11 mouse cellular contexts compared by ENCODE assay signal in the genomic region with DNA sequence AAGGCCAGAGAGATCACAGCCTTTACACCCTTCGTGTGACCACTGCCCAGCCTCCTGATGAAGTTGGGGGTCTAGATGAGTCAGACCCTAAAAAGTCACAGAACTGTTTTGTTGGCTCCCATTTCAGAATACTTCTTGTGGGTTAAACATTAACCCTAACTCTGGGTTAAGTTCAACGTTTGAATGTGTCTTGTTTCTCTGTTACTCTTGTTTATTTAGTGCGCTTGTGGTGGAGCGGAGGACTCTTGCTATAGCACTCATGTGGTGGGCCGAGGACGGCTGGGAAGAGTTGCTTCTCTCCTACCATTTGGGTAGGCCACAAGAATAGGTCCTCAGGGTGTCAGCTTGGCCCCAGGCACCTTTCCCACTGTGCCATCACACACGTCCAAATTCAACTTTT. TPM values are rescaled to one million over a fixed set of nuclear protein-coding genes. Genes with fewer than 3 reads are reported as not detected.
DNase-seq lines count a peak whose midpoint lies in the region; ATAC-seq and TF ChIP-seq lines count a peak whose summit lies in the region.
"Had no signal": no experiment of that assay in that cellular context is flagged by ENCODE, and none has a peak within 500 bp of the region (broad histone marks: within the 10 kb centered on the region; RNA-seq: fewer than 3 reads in every experiment).

No protein-coding gene starts in this region.

- WGBS in heart, embryonic 10.5 days = 82% methylated on average over 7 of the region's 7 CpGs
- WGBS in lung, embryonic 14.5 days = 55% methylated on average over 7 of the region's 7 CpGs
- WGBS in intestine, embryonic 15.5 days = 64% methylated on average over 7 of the region's 7 CpGs
- WGBS in olfactory bulb, adult 2 months = 89% methylated on average over 7 of the region's 7 CpGs

- no peaks in the 10 kb centered on the region for H3K36me3 ChIP-seq in heart, embryonic 10.5 days
- H3K36me3 ChIP-seq in lung, embryonic 14.5 days (ENCODE audit: insufficient read depth) = no peaks in the 10 kb centered on the region
- H3K36me3 ChIP-seq in intestine, embryonic 15.5 days = no peaks in the 10 kb centered on the region

- no peak for ATAC-seq in lung, embryonic 14.5 days (ENCODE audit: insufficient read depth)
- no peak for ATAC-seq in intestine, embryonic 15.5 days
- ATAC-seq: inflammation-experienced regulatory T-cells, adult 6 months had no signal

- peaks cover 77% of the 10 kb centered on the region for H3K4me1 ChIP-seq in heart, embryonic 10.5 days
- peaks cover 45% of the 10 kb centered on the region for H3K4me1 ChIP-seq in lung, embryonic 14.5 days (ENCODE audit: insufficient read depth)
- H3K4me1 ChIP-seq in intestine, embryonic 15.5 days (replicated peaks) = peaks cover 65% of the 10 kb centered on the region
- peaks cover 9% of the 10 kb centered on the region; the same call in 1 of the 2 replicates for H3K4me1 ChIP-seq in olfactory bulb, adult 2 months (ENCODE audit: control insufficient read depth, insufficient read depth, low read length)

- no peak for DNase-seq in heart, embryonic 10.5 days (ENCODE audit: low spot score)
- no peak for DNase-seq in heart, postnatal 36 days
- no peak for DNase-seq in lung, embryonic 14.5 days
- no peak for DNase-seq in lung, postnatal 36 days
- no peak for DNase-seq in embryo, embryonic 9.5 days (ENCODE audit: extremely low spot score)
- DNase-seq in T-cell, adult 2 months (ENCODE audit: low spot score) = no peak
- DNase-seq: B cell, adult 2 months; cerebellum, adult 11-12 months had no signal

- no peak for TF ChIP-seq POLR2A in olfactory bulb, adult 2 months (IDR thresholded peaks at IDR 0.05; ENCODE audit: insufficient read depth, low read depth, low read length)

- H3K4me3 ChIP-seq in heart, embryonic 10.5 days = 0 out of 2 replicates have a peak overlapping the region, but pooled peaks have one; percentile 1
- H3K4me3 ChIP-seq in lung, embryonic 14.5 days (ENCODE audit: low read depth, low read length) = no peak overlapping the region
- H3K4me3 ChIP-seq in intestine, embryonic 15.5 days (replicated peaks) = no peak overlapping the region
- H3K4me3 ChIP-seq in olfactory bulb, adult 2 months (ENCODE audit: insufficient read depth, low read depth, low read length) = no peak overlapping the region

- no peaks in the 10 kb centered on the region for H3K9me3 ChIP-seq in heart, embryonic 10.5 days
- H3K9me3 ChIP-seq in lung, embryonic 14.5 days (ENCODE audit: low read depth, low read length) = no peaks in the 10 kb centered on the region
- no peaks in the 10 kb centered on the region for H3K9me3 ChIP-seq in intestine, embryonic 15.5 days

- H3K4me2 ChIP-seq in lung, embryonic 14.5 days = no peak overlapping the region
- H3K4me2 ChIP-seq in intestine, embryonic 15.5 days (replicated peaks) = no peak overlapping the region

- H3K27me3 ChIP-seq in heart, embryonic 10.5 days (ENCODE audit: insufficient read depth, poor library complexity, severe bottlenecking) = peaks cover 8% of the 10 kb centered on the region; the same call in 1 of the 2 replicates
- H3K27me3 ChIP-seq in lung, embryonic 14.5 days (ENCODE audit: insufficient read depth, low read length) = 0 out of 2 replicates have a peak, but pooled peaks cover under 1% of the 10 kb centered on the region
- no peaks in the 10 kb centered on the region for H3K27me3 ChIP-seq in intestine, embryonic 15.5 days (replicated peaks)

- intact Hi-C loops in heart, postnatal 36 days (cut with DNase I) = no loop called here

- no peak for TF ChIP-seq CTCF in lung, embryonic 14.5 days (IDR thresholded peaks at IDR 0.05; ENCODE audit: low read depth)
- no peak for TF ChIP-seq CTCF in olfactory bulb, adult 2 months (IDR thresholded peaks at IDR 0.05; ENCODE audit: insufficient read depth, low read depth, low read length)

- H3K27ac ChIP-seq in heart, embryonic 10.5 days = peak overlapping the region; percentile 83
- H3K27ac ChIP-seq in lung, embryonic 14.5 days (ENCODE audit: low read depth) = peak overlapping the region; percentile 80; the same call in 1 of the 2 replicates
- H3K27ac ChIP-seq in intestine, embryonic 15.5 days = peak overlapping the region; percentile 77
- H3K27ac ChIP-seq in olfactory bulb, adult 2 months (ENCODE audit: insufficient read depth, low read depth, low read length) = 0 out of 2 replicates have a peak overlapping the region, but pooled peaks have one; percentile 28

- no peak overlapping the region for H3K9ac ChIP-seq in lung, embryonic 14.5 days
- H3K9ac ChIP-seq in intestine, embryonic 15.5 days = no peak overlapping the region

RNA-seq across cellular contexts. Expression of a gene that starts 7.5 kb away (rescaled TPM):
- polyA plus RNA-seq in heart, embryonic 10.5 days (2016; fragmentation: Nextera tagmentation; extraction: Ambion mirVana) = 92.5 and 124 TPM in 2 replicates
- 10 to 100 TPM; 50.9 to 53.7 TPM for total RNA-seq in heart, postnatal 36 days (2021)
- 122 and 123 TPM in 2 replicates for polyA plus RNA-seq in lung, embryonic 14.5 days (2014; fragmentation: Nextera tagmentation; extraction: Ambion mirVana)
- 102 and 116 TPM in 2 replicates for polyA plus RNA-seq in intestine, embryonic 15.5 days (2015; fragmentation: Nextera tagmentation; extraction: Ambion mirVana)
- polyA plus RNA-seq in olfactory bulb, adult 2 months (2012; ENCODE audit: insufficient read depth, insufficient read length, low replicate concordance, missing spikeins) = not detected in 2 replicates

RNA-seq across cellular contexts. Expression of a gene that starts 25.4 kb away (rescaled TPM):
- polyA plus RNA-seq in heart, embryonic 10.5 days (2016; fragmentation: Nextera tagmentation; extraction: Ambion mirVana) = 18.8 and 21.1 TPM in 2 replicates
- total RNA-seq in heart, postnatal 36 days (2021) = 10 to 100 TPM; 13.1 to 16.0 TPM
- polyA plus RNA-seq in lung, embryonic 14.5 days (2014; fragmentation: Nextera tagmentation; extraction: Ambion mirVana) = 51.4 and 59.6 TPM in 2 replicates
- 12.2 and 14.2 TPM in 2 replicates for polyA plus RNA-seq in intestine, embryonic 15.5 days (2015; fragmentation: Nextera tagmentation; extraction: Ambion mirVana)
- polyA plus RNA-seq in olfactory bulb, adult 2 months (2012; ENCODE audit: insufficient read depth, insufficient read length, low replicate concordance, missing spikeins) = not detected in 2 replicates
- polyA plus RNA-seq: inflammation-experienced regulatory T-cells, adult 6 months had no signal

RNA-seq across cellular contexts. Expression of a gene that starts 41.8 kb away (rescaled TPM):
- 28.0 and 33.2 TPM in 2 replicates for polyA plus RNA-seq in heart, embryonic 10.5 days (2016; fragmentation: Nextera tagmentation; extraction: Ambion mirVana)
- 10 to 100 TPM; 16.2 to 16.5 TPM for total RNA-seq in heart, postnatal 36 days (2021)
- 28.5 and 32.7 TPM in 2 replicates for polyA plus RNA-seq in lung, embryonic 14.5 days (2014; fragmentation: Nextera tagmentation; extraction: Ambion mirVana)
- 26.3 and 26.8 TPM in 2 replicates for polyA plus RNA-seq in intestine, embryonic 15.5 days (2015; fragmentation: Nextera tagmentation; extraction: Ambion mirVana)
- not detected in 2 replicates for polyA plus RNA-seq in olfactory bulb, adult 2 months (2012; ENCODE audit: insufficient read depth, insufficient read length, low replicate concordance, missing spikeins)

RNA-seq across cellular contexts. Expression of a gene that starts 59.3 kb away (rescaled TPM):
- 84.1 and 103 TPM in 2 replicates for polyA plus RNA-seq in heart, embryonic 10.5 days (2016; fragmentation: Nextera tagmentation; extraction: Ambion mirVana)
- total RNA-seq in heart, postnatal 36 days (2021) = 10 to 100 TPM; 33.1 to 41.2 TPM
- 97.6 and 98.1 TPM in 2 replicates for polyA plus RNA-seq in lung, embryonic 14.5 days (2014; fragmentation: Nextera tagmentation; extraction: Ambion mirVana)
- polyA plus RNA-seq in intestine, embryonic 15.5 days (2015; fragmentation: Nextera tagmentation; extraction: Ambion mirVana) = 115 and 120 TPM in 2 replicates
- polyA plus RNA-seq in olfactory bulb, adult 2 months (2012; ENCODE audit: insufficient read depth, insufficient read length, low replicate concordance, missing spikeins) = not detected in 2 replicates

Comparison
In these comparisons a context has a peak if more than half of its experiments do, and no peak if none do; other contexts are left out.
1. H3K27ac ChIP-seq: peak in every context shown above with its lines; median percentile 83 in heart, embryonic 10.5 days; 80 in lung, embryonic 14.5 days; 77 in intestine, embryonic 15.5 days; 28 in olfactory bulb, adult 2 months.
2. RNA of a gene that starts 7.5 kb away (polyA plus RNA-seq): 92.5 to 124 TPM in heart, embryonic 10.5 days, 122 to 123 TPM in lung, embryonic 14.5 days and 102 to 116 TPM in intestine, embryonic 15.5 days; not detected in olfactory bulb, adult 2 months; every median in the first group is over 10 times any median in the second.
3. RNA of a gene that starts 25.4 kb away (polyA plus RNA-seq): 51.4 to 59.6 TPM in lung, embryonic 14.5 days, 18.8 to 21.1 TPM in heart, embryonic 10.5 days and 12.2 to 14.2 TPM in intestine, embryonic 15.5 days; not detected in olfactory bulb, adult 2 months; every median in the first group is over 10 times any median in the second.
4. RNA of a gene that starts 41.8 kb away (polyA plus RNA-seq): 28.0 to 33.2 TPM in heart, embryonic 10.5 days, 28.5 to 32.7 TPM in lung, embryonic 14.5 days and 26.3 to 26.8 TPM in intestine, embryonic 15.5 days; not detected in olfactory bulb, adult 2 months; every median in the first group is over 10 times any median in the second.